Mouse (Mus musculus) adipose tissue, adult 10 weeks (tissue): ENCODE measurements around the gene Sipa1l1. TPM values are rescaled to one million over a fixed set of nuclear protein-coding genes. Genes with fewer than 3 reads are reported as not detected.

Source experiments
- polyA plus RNA-seq: library from polyadenylated mRNA; stranded (reverse); fragments of 350-450 nt; fragmentation: Illumina TruSeq; extraction: RNeasy Lipid Tissue Mini Kit (QIAGEN cat#74804); gene quantifications from one replicate; pipeline ENCODE4 v1.2.3, GENCODE M21; 2014; ENCODE audit warnings: low read depth, low replicate concordance

Gene Sipa1l1
- 21.5 TPM for polyA plus RNA-seq

GRCm38 (mm10) chr12:82168820-82169533, at the start of gene Sipa1l1:
Gene Sipa1l1 (plus strand): TSS chr12:82169320.

